Mouse (Mus musculus) monocyte, adult 5-6 weeks (primary cell): ENCODE results near the gene Cxcl10. TPM values are rescaled to one million over a fixed set of nuclear protein-coding genes. Genes with fewer than 3 reads are reported as not detected.

Experiments
- ATAC-seq: fragments of 153-309, 156-312 bp; replicated peaks from 2 replicates; pipeline ENCODE4 v1.8.0; 2017; ENCODE audit warnings: mild to moderate bottlenecking; ENCODE audit not compliant: low TSS enrichment, insufficient number of reproducible peaks, severe bottlenecking, poor library complexity, low FRiP score
- total RNA-seq: library from RNA; stranded (forward); fragments of 200-1000, 200-491, 200-594 nt; gene quantifications from 3 replicates; pipeline ENCODE4 v1.2.3, GENCODE M21; 2017

Cxcl10 gene
- total RNA-seq: 0.95 to 3.6 TPM (median 3.5 TPM) in 3 replicates

DNA sequence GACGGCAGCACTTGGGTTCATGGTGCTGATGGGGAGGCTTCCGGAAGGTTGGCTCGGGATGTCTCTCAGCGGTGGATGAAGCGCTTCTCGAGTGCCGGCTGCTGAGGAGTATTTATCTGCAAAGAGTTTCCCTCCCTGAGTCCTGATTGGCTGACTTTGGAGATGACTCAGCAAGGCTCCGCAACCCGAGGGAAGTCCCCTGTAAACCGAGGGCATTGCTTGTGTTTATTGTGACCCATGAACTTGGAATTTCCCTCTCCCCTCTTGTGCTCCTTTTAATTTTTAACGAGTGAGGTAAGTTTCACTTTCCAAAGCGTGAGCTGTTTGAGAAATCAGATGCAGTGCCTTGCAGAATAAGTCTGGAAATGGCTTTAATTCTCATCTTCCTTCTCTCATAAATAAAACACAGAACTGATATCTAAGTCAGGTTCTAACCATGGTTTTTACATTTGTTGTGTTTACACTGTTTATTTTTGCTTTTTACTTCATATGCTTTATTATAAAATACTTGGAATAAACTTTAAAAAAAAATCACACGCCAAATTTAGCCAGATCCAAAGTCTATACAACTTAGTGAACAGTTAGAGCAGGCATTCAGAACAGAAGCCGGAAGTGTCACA, at the start of gene Cxcl10:
Gene Cxcl10 (minus strand): TSS at position 96 of the 620 bp plus-strand sequence.
- ATAC-seq: peak; percentile 72

DNA sequence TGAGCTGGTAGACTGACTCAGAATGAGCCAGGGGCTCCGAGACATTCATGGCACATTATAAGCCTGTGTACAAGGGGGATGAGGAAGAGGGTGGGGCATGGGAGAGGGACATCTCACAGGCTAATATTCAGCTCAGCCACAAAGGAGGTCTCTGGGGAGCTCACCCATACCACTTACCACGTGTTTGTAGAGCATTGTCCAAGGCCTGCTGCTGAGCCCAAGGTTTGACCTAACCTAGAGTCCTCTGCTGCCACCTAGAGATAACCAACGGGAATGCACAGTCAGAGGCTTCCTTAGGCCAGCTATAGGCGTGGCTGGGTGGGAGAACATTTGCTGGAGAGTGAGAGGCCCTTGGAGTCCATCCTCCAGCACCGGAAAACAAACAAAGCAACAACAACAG, 49.5 kb upstream of the Cxcl10 start:
- peak; percentile 93 for ATAC-seq

DNA sequence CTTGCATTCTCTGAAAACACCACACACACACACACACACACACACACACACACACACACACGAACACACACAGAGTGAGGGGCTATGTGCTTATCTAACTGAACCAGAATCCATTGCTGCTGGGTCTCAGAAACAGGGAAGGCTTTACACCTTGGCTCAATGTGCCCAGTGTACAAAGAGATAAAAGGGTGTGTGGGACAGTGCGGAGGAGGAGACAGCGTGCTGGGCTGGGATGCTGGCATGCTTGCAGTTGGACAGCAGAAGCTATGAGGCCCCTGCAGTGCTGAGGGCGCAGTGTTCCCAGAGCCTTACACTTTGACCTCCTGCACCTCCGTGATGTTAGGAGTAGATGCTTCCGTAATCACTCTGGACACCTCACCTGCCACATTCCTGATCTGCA, 47.8 kb upstream of the Cxcl10 start:
- no peak for ATAC-seq

DNA sequence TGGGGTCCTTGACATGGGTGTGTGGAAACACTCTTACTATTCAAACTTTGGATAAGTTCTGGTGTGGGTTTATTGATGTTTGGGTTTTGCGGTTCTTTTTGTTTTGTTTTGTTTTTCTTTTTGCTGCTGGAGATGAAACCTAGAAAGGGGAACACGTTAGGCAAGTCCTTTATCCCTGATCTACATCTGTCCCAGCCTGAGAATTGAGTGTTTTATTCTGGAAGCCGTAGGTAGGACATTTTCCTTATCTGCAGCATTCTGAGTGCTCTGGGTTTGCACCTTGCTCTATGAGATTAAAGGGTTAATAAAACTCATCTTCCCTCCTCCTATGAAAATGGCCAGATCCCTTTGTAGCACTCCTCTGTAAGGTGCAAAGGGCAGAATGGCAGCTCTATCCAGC, 47.1 kb upstream of the Cxcl10 start:
- no peak for ATAC-seq

DNA sequence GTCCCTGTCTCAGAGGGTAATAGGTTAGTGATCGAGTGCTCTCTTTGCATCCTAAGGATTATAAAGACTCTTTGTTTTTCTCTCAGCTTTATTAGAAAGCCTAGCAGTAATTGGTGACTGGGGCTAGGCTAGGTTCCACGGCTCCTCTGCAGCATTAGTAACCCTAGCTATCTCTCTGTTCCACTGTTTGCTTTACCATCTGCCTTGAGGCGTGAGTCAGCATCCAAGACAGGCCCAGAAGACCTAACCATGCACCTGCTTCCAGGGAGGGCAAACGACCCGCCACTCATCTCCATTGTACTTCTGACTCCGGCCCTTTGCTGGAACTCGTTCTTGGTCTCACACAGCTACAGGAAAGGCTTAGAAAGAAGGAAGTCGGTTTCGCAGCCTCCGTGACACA, 45.2 kb upstream of the Cxcl10 start:
- no peak for ATAC-seq

DNA sequence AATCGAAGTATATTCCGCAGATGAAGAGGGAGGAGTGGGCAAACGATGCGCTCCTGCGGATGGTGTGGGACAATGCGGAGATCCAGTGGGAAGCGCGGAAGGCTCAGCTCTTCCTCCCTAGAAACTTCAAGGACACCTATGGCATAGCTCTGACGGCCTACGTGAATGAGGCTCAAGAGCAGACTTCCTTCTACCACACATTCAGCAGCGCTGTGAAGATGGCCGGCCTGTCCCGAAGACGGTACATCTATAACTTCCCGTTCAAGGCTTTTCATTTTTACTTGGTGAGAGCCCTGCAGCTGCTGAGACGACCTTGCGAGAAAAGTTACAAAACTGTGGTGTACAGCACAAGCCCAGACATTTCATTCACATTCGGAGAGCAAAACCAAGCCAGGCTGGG, 43.9 kb upstream of the Cxcl10 start:
- 0 out of 2 replicates have a peak, but pooled peaks have one; percentile 25 for ATAC-seq

DNA sequence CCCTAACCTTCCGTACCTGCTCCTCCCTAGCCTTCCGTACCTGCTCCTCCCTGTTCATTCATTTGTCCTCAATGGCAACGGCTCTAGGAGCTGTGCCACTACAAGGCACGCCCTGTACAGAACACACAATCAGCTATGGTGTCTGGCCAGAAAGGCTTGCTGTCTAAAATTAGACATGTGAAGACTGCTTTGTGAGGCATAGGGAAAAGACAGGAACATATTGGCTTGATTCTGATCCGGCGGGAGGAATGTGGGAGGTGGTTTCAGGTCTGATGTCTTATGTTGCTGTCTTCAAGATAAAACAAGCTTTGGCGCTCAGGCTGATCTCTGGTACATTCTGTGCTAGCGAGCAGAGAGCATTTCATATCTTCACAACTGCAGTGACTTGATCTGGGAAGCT, 41.9 kb upstream of the Cxcl10 start:
- no peak for ATAC-seq

DNA sequence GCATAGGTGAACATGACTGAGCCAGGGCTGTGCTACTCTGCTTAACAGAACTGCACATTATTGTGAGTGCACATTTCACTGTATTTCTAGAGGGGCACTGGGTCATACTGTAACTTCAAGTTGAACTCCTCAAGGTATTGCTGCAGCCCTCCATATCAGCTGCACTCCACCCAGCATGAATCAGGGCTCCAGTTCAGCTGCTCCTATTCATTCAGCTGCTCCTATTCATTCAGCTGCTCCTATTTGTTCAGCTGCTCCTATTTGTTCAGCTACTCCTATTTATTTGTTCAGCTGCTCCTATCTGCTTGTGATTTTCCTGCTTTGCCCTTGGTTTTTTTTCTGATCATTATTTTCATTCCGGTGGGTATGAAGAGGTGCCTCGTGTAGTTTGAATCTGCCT, 41.3 kb upstream of the Cxcl10 start:
- ATAC-seq: no peak

DNA sequence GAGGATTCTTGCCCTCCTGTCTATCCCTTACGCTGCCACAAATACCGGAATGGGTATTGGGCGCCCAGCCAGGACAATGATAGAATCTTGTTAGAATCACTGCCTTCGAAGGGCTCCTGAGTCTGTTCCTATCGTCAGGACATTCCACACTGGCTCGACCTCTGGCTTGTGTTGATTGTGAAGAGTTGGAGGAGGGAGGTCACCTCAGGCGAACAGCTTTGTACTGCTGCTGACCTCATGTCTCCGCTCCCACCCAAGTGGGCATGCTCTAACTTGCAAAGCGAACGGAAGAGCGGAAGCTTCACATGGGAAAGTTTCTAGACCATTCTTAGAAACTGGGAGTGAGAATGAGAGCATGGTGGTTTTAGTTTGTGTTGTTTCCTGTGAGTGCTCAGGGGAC, 38.7 kb upstream of the Cxcl10 start:
- no peak for ATAC-seq

DNA sequence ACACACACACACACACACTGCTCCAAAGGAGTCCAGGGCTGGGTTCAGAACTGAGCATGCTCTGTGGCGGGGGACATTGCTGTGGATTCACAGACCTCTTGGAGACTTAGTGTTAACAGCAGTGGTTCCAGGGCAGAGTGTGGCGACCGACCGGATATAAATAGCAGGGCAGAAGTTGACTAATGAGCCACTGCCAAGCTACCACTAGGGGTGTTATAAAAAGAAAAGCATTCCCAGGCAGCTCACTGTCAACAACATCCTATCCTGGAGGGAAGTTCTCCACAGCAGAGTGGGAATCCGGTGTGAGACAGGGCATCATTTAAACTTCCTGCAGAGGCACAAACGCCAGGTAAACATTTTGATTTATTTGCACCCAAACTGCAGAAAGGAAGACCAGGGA, 38.0 kb upstream of the Cxcl10 start:
- no peak for ATAC-seq

DNA sequence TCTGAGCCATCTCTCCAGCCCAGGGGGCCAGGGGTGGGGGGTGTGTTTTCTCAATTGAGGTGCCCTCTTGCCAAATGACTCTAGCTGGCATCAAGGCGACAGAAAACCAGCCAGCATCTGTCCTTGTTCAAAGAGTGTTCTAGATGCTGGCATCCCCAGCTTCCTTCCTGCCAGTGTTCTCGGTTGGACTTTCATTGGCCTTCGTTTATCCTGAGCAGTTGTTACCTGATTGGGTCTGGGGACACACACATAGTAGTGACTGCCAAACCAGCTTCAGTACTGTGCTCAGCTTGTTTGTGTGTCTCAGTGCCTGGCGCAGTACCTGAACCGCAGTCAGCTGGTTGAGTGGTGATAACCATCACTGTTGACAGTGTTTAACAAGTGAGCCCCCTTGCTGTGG, 37.4 kb upstream of the Cxcl10 start:
- no peak for ATAC-seq

DNA sequence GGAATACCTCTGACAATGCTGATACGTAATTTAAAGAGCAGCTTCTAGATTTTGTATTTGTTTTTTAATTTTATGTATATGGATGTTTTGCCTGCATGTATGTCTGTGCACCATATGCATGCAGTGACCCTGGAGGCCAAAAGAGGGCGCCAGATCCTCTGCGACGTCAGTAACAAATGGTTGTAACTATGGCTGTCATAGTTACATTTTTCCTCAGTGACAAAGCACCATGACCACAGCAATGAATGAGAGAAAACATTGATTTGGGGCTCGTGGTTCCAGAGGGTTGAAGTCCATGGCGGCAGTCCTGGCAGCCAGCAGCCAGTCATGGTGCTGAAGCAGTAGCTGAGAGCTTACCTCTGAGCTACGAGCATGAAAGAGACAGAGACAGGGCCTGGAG, 36.2 kb upstream of the Cxcl10 start:
- no peak for ATAC-seq

DNA sequence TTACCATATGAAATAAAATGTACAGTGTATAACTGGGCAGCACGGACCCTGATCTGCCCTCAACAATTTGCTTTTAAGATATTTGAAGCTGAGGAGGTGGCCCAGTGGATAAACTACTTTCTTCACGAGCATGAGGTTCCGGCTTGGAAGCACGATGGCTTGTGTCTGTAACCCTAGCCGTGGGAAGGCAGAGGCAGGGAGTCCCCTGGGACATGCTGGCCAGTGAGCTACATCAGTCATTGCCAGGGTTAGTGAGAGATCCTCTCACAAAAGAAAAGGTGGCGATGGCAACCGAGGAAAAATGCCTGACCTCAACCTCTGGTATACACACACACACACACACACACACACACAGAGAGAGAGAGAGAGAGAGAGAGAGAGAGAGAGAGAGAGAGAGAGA, 35.1 kb upstream of the Cxcl10 start:
- no peak for ATAC-seq

DNA sequence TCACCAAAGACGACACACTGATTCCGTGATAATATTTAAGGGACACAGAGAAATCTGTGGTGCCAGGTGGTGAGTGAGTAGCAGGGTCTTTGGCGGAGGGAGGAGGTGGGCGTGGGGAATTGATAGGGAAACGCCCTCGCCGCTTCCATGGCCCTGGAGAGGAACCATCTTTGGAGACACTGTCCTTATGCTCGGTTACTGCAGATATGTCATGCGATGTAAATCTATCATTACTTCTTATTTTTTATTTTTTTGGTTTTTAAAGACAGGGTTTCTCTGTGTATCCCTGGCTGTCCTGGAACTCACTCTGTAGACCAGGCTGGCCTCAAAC, 33.6 kb upstream of the Cxcl10 start:
- no peak for ATAC-seq

DNA sequence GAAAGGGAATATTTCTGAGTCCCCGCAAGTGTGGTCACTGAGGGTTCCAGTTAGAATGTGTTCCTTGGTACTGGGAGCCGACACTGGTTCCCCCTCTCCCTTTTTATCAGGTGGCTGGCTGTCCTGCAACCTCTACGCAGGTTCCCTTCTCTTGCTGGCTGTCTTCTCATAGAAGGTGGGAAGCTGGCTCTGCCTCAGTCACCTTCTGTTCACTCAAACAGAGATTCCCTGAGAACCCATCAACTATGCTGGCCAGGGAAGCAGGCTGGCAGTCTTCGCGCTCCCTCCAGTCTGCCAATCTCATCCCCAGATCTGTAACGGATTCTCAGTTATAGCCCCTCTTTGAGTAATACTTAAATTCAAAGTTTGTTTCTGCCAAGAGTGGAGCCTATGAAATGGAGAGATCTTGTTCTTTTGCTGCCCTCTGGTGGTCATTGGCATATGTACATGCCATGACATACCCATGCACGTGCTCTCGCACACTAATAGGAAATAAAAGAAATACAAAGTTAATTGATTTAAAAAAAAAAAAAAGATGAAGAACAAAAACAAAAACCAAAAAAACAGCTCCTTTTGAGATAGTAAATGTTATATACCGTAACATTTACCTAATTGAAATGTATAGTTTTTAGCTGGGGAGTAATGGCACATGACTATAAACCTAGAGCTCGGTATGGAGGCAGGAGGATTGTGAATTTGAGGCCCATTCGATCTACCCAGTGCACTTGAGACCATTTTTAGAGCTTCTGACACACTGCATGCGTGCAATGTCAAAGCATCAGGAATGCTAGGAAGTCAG, 33.1 kb upstream of the Cxcl10 start:
- ATAC-seq: peak; percentile 85

DNA sequence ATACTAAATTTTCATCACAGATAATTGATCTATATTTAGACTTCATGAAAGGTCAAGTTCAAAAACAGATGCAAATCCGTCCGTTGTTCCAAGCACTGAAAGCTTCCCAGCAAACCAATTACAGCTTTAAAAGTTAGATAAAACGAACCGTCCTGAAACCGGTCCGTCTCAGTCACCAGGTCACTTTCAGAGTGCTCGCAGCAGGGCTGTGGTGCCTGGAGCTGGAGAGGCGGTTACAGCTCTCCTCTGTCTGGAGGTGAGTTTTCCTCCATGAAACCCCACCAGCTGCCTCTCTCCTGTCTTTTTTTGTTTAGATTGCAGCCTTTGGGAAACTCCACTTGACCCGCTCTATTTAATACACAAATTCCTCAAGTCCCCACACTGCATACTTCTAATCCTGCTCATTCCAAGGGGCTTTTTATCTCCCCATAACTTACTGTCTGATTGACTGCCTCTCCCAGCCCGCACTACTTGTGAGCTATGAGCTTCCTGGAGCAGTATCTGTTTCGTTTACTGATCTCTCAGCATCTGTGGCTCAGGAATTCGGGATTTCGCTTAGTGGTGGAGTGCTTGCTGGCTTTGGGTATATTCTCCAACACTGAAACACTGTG, 28.2 kb upstream of the Cxcl10 start:
- no peak for ATAC-seq

DNA sequence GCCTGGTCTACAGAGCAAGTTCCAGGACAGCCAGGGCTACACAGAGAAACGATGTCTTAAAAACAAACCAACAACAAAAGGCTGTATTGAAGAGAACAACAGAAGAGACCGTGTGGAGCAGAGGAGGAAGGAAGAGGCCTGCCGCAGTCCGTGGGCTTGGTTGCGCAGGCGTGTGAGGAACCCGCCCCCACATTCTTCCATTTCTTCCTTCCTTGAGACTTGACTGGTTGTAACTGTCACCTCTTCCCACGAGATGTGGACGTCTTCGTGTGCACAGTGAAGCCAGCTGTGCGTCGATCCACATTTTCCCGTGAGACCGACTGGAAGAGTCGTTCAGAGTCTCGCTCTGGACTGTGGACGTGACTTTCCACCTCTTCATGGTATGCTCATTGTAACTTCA, 26.7 kb upstream of the Cxcl10 start:
- ATAC-seq: peak; percentile 75

DNA sequence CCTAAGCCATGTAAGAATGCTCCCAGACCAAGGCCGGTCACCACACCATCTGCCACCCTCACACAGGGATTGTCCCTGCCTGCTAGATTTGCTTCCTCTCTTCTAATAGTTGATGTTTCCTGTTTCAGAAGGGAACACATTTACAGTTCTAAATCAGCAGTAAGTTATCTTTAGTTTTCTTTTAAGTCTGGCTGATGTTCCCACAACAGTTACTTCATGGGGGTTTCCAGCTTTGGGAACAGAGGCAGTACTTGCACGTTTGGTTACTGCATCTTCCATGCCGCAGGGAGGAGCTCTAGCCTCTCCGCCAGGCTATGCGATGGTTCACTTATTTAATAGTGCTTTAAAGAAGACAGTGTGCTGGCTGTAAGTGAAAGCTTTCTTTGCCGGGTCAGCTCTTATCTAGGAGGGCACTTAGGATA, 26.0 kb upstream of the Cxcl10 start:
- peak; percentile 53 for ATAC-seq

DNA sequence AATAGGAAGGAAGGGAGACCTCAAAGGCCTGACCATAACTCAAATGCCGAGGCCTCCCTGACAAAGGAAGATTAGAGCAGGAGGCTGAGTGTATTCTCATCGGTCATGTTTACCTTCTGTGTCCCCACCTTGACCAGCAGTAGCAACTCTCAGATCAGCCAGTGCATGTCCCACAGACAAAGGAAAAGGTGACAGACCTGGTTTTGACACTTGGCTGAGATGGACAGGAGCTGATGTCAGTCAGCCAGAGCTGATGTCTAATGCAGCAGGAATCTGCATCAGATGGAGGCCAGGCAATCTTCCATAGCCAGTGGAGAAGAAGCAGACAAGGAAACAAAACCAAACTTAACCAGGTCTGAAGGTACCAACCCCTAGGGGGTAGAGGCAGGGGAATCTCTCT, 23.9 kb upstream of the Cxcl10 start:
- ATAC-seq: no peak

DNA sequence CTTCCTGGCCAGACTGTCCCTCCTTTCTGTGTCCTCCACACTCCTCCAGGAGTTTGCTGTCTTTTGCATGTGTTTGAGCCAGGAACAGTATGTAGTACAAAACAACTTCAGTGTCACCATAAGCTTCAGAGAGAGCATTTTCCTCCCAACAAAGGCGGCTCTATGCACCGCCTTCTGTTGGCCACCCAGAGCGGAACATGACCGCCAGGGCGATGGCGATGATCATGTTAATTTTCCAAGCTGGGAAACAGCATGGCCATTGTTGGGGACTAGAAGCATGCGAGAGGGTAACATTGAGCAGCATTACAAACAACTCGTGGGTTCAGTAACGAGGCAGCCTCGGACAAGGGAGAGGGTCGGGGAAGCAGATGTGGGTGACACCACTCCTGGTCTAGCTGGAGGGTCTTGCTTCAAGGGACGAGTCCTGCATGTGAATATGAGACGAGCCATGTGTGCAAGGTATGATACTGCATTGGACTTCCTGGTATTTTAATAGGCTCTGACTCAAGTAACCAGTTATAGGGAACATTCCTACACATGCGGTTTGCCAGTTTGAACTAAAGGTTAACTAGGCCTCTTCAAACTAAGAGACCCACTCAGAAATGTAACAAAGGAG, 22.8 kb upstream of the Cxcl10 start:
- 0 out of 2 replicates have a peak, but pooled peaks have one; percentile 20 for ATAC-seq
